Mouse (Mus musculus): ENCODE data around the gene Mtmr6.
"Not testable (repeated sequence)": the region's sequence is repeated elsewhere in the genome, so short reads cannot be mapped to it uniquely, and the experiment has no call there.

The Mtmr6 gene

GRCm38 (mm10) chr14:60286194-60286863 is 21.3 kb downstream of the Mtmr6 start:
- in situ Hi-C loops (cut with MboI, MseI): no loop called here

DNA sequence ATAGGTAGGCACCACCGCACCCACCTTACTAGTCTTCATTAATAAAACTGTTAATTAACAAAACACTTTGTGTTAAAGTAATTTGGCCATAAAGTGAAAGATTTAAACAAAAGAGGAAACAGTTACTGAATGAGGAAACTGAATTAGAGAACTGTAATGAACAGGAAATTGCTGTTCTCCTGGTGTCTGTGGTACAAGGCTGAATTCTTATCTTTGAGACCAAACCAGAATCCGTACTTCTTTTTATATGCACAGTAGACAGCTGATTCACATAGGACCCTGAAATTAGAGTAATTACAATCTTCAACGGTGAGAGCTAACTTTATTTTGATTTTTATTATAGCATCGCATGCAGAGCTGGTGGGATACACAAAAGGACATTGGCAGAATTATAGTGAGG is 25.3 kb downstream of the Mtmr6 start:
- in situ Hi-C loops (cut with MboI, MseI): no loop called here

GRCm38 (mm10) chr14:60295531-60295930 is 30.5 kb downstream of the Mtmr6 start:
- in situ Hi-C loops (cut with MboI, MseI): no loop called here

GRCm38 (mm10) chr14:60300224-60300991 is 35.4 kb downstream of the Mtmr6 start:
- in situ Hi-C loops (cut with MboI, MseI): no loop called here

- in situ Hi-C loops (cut with MboI, MseI): no loop called here
These were observed 36.0 kb downstream of the Mtmr6 start for GRCm38 (mm10) chr14:60301024-60301423.

GRCm38 (mm10) chr14:60302441-60302840 is 37.4 kb downstream of the Mtmr6 start:
- in situ Hi-C loops (cut with MboI, MseI): no loop called here

- in situ Hi-C loops (cut with MboI, MseI): no loop called here
These were observed 39.6 kb downstream of the Mtmr6 start for GRCm38 (mm10) chr14:60304441-60305220.

- in situ Hi-C loops (cut with MboI, MseI): no loop called here
These were observed 43.1 kb downstream of the Mtmr6 start for GRCm38 (mm10) chr14:60308113-60308512.

GRCm38 (mm10) chr14:60310691-60311090 is 45.7 kb downstream of the Mtmr6 start:
- in situ Hi-C loops (cut with MboI, MseI): loop anchor here (10.0 kb wide), 1 partner anchor 1216 kb away; no protein-coding TSS in a partner anchor

DNA sequence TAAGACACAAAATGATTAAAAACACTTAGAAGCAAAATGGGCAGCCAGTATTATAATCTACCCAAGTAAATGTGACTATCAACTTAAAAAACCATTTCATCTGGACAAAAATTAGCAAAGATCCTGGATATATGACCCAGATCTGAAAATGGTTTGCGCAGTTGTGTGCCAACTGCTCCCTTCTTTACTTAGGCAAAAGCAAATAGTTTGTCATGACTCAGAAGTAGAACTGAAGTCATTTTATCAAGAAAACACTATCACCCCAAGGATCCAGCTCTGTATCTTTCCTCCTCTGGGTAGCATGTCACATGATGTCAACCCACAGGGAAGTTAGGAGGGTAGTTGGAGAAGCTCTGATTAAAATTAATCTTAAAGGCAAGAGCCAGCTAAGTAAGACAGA is 54.2 kb downstream of the Mtmr6 start:
- in situ Hi-C loops (cut with MboI, MseI): loop anchor here (5.0 to 10.0 kb wide), 2 partner anchors 43 to 1224 kb away; no protein-coding TSS in a partner anchor

- in situ Hi-C loops (cut with MboI, MseI): no loop called here
These were observed 55.8 kb downstream of the Mtmr6 start for GRCm38 (mm10) chr14:60320813-60321212.

DNA sequence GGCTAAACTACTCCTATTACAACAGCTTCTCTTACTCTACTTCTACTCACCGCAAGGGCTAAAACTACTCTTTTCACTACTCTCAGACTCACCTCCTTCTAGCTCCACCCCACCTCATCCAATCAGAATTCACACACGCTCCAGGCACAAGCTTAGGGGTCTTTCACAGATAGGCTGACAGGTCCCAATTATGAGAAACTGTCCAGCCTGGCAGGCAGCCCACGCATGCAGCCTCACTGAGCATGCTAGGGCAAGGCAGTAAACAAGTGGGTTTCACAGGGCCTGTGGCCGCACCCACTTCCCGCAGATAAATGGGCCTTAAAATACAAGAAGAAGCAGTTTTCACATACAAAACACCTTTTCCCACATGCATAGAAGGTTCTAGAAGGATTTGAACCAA is 75.0 kb downstream of the Mtmr6 start:
- in situ Hi-C loops (cut with MboI, MseI): not testable (repeated sequence)

DNA sequence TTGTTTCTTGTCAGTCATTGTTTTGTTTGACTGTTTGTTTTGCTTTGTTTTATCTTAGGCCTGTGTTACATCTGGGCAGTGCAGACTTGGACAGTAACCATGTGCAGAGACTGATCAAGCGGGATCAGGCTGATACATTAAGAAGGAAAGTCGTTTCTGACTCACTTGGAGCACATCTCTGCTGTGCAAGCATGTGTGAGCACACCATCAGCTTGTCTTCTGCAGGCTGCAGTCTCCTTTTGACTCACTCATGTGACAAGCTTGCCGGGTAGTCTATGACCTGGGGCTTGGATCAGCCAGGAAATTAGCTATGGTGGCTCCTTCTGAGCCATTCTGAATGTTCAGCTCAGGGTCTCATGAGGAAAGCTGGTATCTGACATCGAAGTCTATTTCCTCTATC is 75.5 kb downstream of the Mtmr6 start:
- in situ Hi-C loops (cut with MboI, MseI): no loop called here

DNA sequence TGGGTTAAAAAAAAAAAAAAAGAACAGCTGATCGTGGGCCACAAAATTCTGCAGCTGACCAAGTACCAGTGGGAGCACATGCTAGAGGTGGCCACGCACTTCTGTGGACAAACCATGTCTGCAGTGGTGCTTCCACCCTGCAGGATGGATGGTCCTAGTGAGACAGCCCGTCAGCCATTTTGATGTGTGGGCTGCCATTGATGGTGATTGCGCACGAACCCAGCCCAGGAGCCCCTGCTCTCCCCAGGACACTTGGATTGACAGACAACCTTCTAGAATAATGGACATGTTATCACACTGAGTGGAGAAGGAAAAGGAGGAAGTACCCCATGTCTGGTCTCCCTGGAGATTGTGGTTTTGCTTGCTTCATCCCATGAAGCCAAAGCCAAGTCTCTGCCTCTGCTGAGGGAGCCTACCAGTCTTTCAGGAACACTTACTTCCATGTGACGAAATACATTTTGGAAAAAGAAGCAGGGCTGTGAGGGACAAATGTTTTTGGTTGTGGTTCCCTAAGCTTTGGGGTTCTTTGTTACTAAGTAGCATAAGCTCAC is 80.4 kb downstream of the Mtmr6 start:
- in situ Hi-C loops (cut with MboI, MseI): no loop called here
